In genomic region chr3:119509132-119509531, GRCm38 (mm10) we compare ENCODE assay signal across 16 mouse cellular contexts.
"Had no signal": no experiment of that assay in that cellular context is flagged by ENCODE, and none has a peak within 500 bp of the region (broad histone marks: within the 10 kb centered on the region; RNA-seq: fewer than 3 reads in every experiment).

No protein-coding gene starts in this region.

- H3K27me3 ChIP-seq: midbrain, embryonic 13.5 days; neural tube, embryonic 15.5 days; stomach, embryonic 15.5 days had no signal

- H3K9me3 ChIP-seq: midbrain, embryonic 13.5 days; neural tube, embryonic 15.5 days; stomach, embryonic 15.5 days had no signal

- H3K4me2 ChIP-seq: midbrain, embryonic 13.5 days; neural tube, embryonic 15.5 days; stomach, embryonic 15.5 days had no signal

- H3K36me3 ChIP-seq: midbrain, embryonic 13.5 days; neural tube, embryonic 15.5 days; stomach, embryonic 15.5 days had no signal

- H3K27ac ChIP-seq: kidney, postnatal 0 days; liver, embryonic 14.5 days; midbrain, embryonic 13.5 days; neural tube, embryonic 15.5 days; stomach, embryonic 15.5 days had no signal

- H3K9ac ChIP-seq: liver, embryonic 14.5 days; midbrain, embryonic 13.5 days; neural tube, embryonic 15.5 days; stomach, embryonic 15.5 days had no signal

- DNase-seq: kidney, adult 9 months; kidney, postnatal 36 days; layer of hippocampus, adult 9-11 months; layer of hippocampus, postnatal 36 days; lung, adult 18-20 months; right cerebral cortex, postnatal 4 days; spleen, adult 18-20 months; thymus, adult 2 months; thymus, postnatal 36 days had no signal

- ATAC-seq: intestine, embryonic 16.5 days; midbrain, embryonic 13.5 days had no signal

- H3K4me1 ChIP-seq: midbrain, embryonic 13.5 days; neural tube, embryonic 15.5 days; stomach, embryonic 15.5 days had no signal

- H3K4me3 ChIP-seq: midbrain, embryonic 13.5 days; myocyte; neural tube, embryonic 15.5 days; stomach, embryonic 15.5 days had no signal
